Mouse (Mus musculus) neural tube, embryonic 14.5 days (tissue): ENCODE results near the gene Cela3b. TPM values are rescaled to one million over a fixed set of nuclear protein-coding genes. Genes with fewer than 3 reads are reported as not detected.
A peak's percentile ranks its signal among the peaks of the same experiment; 100 is the strongest.

Source experiments
- ATAC-seq: fragments of 200-750 bp; cut with Nextera tagmentation; 2 replicates; pipeline ENCODE4 v1.8.0; 2017; ENCODE audit warnings: low read depth, mild to moderate bottlenecking, moderate TSS enrichment, moderate library complexity
- H3K27ac ChIP-seq: fragments of 300-500 bp; sonication (generic); 2 replicates; pipeline ENCODE4 v1.5.1; 2014; ENCODE audit warnings: low read depth, mild to moderate bottlenecking, control low read depth, low read length, moderate library complexity, mixed read lengths
- H3K27me3 ChIP-seq: fragments of 300-500 bp; sonication (generic); 2 replicates; pipeline ENCODE4 v1.6.1; 2014; ENCODE audit warnings: low read length; ENCODE audit not compliant: control insufficient read depth, insufficient read depth
- H3K36me3 ChIP-seq: fragments of 300-500 bp; sonication (generic); 2 replicates; pipeline ENCODE4 v1.6.1; 2014; ENCODE audit warnings: low read length, mixed read lengths; ENCODE audit not compliant: control insufficient read depth, insufficient read depth
- H3K4me1 ChIP-seq: fragments of 300-500 bp; sonication (generic); 2 replicates; pipeline ENCODE4 v1.6.1; 2014; ENCODE audit warnings: low read length; ENCODE audit not compliant: control insufficient read depth, insufficient read depth
- H3K4me2 ChIP-seq: fragments of 300-500 bp; sonication (generic); 2 replicates; pipeline ENCODE4 v1.6.1; 2014; ENCODE audit warnings: mild to moderate bottlenecking, low read depth, low read length, control low read depth
- H3K4me3 ChIP-seq: fragments of 300-500 bp; sonication (generic); 2 replicates; pipeline ENCODE4 v1.5.1; 2014; ENCODE audit warnings: low read depth, low read length, control low read depth, mixed read lengths
- H3K9ac ChIP-seq: fragments of 300-500 bp; sonication (generic); replicated peaks from 2 replicates; pipeline ENCODE4 v1.6.1; 2014; ENCODE audit warnings: low read depth, mild to moderate bottlenecking, control low read depth, low read length, mixed read lengths
- H3K9me3 ChIP-seq: fragments of 300-500 bp; sonication (generic); 2 replicates; pipeline ENCODE4 v1.6.1; 2016; ENCODE audit warnings: low read length; ENCODE audit not compliant: control insufficient read depth
- WGBS: fragments of 180-500 bp; shearing (Covaris S2); extraction: QIAGEN DNeasy Blood & Tissue Kit; methylation state at CpG from one replicate; pipeline ENCODE4 v1.1.7; 2014; 5-methylcytosine and 5-hydroxymethylcytosine counted together
- polyA plus RNA-seq: library from polyadenylated mRNA; unstranded; fragments of >200 nt; fragmentation: Nextera tagmentation; extraction: Ambion mirVana; gene quantifications from 2 replicates; pipeline ENCODE4 v1.2.1, GENCODE M21; 2014

Cela3b gene
- polyA plus RNA-seq, 1 experiment from 2014 or later, result not detected

GRCm38 (mm10) chr4:137388059-137388794 lies 42.1 kb downstream of the Cela3b start:
- Histone ChIP-seq H3K27ac (peak overlapping the region; percentile 88), H3K4me1 (peaks cover 9% of the 10 kb centered on the region), H3K27me3 (no peaks in the 10 kb centered on the region), H3K4me3 (peak overlapping the region; percentile 57), H3K4me2 (peak overlapping the region; percentile 85), H3K9me3 (no peaks in the 10 kb centered on the region), H3K9ac (peak overlapping the region; percentile 70), H3K36me3 (no peaks in the 10 kb centered on the region)
- WGBS, result 2% methylated on average over 43 of the region's 46 CpGs
- ATAC-seq, result peak; percentile 96

DNA sequence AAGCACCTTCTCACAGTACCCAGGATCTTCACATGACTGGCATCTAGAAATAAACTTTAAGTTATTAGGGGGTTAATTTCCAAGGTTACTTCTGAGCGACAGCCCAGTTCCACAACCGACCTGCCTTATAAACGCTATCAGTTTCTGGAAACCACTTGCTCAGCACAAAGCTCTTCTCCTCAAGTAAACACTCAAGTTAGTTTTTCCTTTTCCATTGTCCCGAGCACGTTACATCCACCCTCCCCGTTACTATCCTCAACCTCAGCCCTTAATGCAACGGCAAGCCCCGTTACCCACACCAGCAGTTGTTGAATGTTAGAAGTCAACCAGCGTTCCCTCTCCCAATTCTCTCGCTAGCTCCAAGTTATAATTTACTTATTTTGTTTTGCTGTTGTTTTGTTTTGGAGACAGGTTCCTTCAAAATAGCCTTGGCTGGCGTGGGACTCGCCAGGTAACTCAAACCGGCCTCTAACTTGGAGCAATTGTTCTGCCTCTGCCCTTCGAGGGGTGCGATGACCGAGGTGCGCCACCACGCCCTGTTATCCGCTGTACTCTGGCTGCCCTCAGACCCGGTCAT lies 42.8 kb downstream of the Cela3b start:
- peak overlapping the region; percentile 70 for H3K9ac ChIP-seq
- H3K4me3 ChIP-seq, result peak overlapping the region; percentile 57
- ATAC-seq, result no peak
- H3K4me1 ChIP-seq, result peaks cover 9% of the 10 kb centered on the region
- no peaks in the 10 kb centered on the region for H3K36me3 ChIP-seq
- H3K4me2 ChIP-seq, result peak overlapping the region; percentile 85
- 1% methylated on average over 20 of the region's 20 CpGs for WGBS
- peak overlapping the region; percentile 88 for H3K27ac ChIP-seq
- H3K9me3 ChIP-seq, result no peaks in the 10 kb centered on the region
- no peaks in the 10 kb centered on the region for H3K27me3 ChIP-seq

GRCm38 (mm10) chr4:137380702-137381605 lies 49.4 kb downstream of the Cela3b start:
- H3K36me3 ChIP-seq, result no peaks in the 10 kb centered on the region
- 0 out of 2 replicates have a peak, but pooled peaks cover 3% of the 10 kb centered on the region for H3K4me1 ChIP-seq
- no peaks in the 10 kb centered on the region for H3K9me3 ChIP-seq
- no peak overlapping the region for H3K4me3 ChIP-seq
- H3K27me3 ChIP-seq, result no peaks in the 10 kb centered on the region
- no peak overlapping the region for H3K9ac ChIP-seq
- ATAC-seq, result no peak
- H3K27ac ChIP-seq, result no peak overlapping the region
- 33% methylated on average over 15 of the region's 16 CpGs for WGBS
- H3K4me2 ChIP-seq, result no peak overlapping the region

DNA sequence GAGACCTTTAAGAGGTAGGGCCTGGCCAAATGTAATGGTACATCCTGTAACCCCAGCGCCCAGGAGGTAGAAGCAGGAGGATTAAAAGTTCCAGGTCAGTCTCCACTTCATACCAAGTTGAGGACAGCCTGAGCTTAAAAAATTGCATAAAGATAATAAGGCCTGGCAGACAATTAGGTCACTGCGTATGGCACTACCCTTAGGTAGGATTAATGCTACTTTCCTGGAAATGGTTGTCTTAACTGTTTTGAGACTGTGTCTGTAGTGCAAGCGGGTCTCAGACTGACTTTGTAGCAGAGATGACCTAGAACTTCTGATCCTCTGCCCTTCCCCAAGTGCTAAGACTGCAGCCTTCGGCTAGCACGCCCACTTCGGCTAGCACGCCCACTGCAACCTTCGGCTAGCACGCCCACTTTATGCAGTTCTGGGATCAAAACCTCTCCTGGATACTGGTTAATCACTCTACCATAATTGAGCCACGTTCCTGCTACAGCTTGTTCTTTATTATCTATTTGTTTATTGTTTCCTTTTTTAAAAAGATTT lies 50.6 kb downstream of the Cela3b start:
- Histone ChIP-seq H3K4me3 (no peak overlapping the region), H3K4me1 (0 out of 2 replicates have a peak, but pooled peaks cover 3% of the 10 kb centered on the region), H3K27me3 (no peaks in the 10 kb centered on the region), H3K36me3 (no peaks in the 10 kb centered on the region), H3K9me3 (no peaks in the 10 kb centered on the region), H3K9ac (no peak overlapping the region), H3K27ac (no peak overlapping the region), H3K4me2 (no peak overlapping the region)
- WGBS, result 91% methylated on average over 10 of the region's 10 CpGs
- ATAC-seq, result no peak

GRCm38 (mm10) chr4:137379085-137379484 lies 51.3 kb downstream of the Cela3b start:
- no peak for ATAC-seq
- Histone ChIP-seq H3K9ac (no peak overlapping the region), H3K27me3 (no peaks in the 10 kb centered on the region), H3K36me3 (no peaks in the 10 kb centered on the region), H3K9me3 (no peaks in the 10 kb centered on the region), H3K4me2 (no peak overlapping the region), H3K27ac (no peak overlapping the region), H3K4me3 (no peak overlapping the region), H3K4me1 (0 out of 2 replicates have a peak, but pooled peaks cover 3% of the 10 kb centered on the region)
- WGBS, result 94% methylated on average over 3 of the region's 3 CpGs

GRCm38 (mm10) chr4:137377526-137378304 lies 52.6 kb downstream of the Cela3b start:
- 78% methylated on average over 4 of the region's 4 CpGs for WGBS
- Histone ChIP-seq H3K4me3 (no peak overlapping the region), H3K9ac (no peak overlapping the region), H3K4me1 (0 out of 2 replicates have a peak, but pooled peaks cover 3% of the 10 kb centered on the region), H3K27me3 (no peaks in the 10 kb centered on the region), H3K27ac (no peak overlapping the region), H3K36me3 (no peaks in the 10 kb centered on the region), H3K4me2 (no peak overlapping the region), H3K9me3 (no peaks in the 10 kb centered on the region)
- no peak for ATAC-seq

DNA sequence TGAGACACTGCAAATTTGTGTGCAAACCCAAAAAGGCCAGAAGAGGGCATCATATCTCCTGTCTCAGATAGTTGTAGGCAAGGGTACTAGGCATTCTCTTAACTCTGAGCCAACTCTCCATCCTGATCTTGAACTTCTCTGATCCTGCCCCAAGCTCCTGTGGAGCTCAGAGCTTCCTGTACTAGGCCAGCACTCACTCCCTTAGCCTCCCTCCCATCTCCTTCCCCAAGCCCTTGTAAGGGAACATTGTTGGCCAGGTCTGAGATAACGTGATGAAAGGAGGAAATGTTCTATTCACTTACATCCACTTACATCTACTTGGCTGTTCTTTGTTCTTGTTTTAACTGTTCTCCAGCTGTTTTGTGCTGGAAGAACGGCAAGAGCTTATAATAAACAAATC lies 53.6 kb downstream of the Cela3b start:
- Histone ChIP-seq H3K4me2 (no peak overlapping the region), H3K27me3 (no peaks in the 10 kb centered on the region), H3K27ac (no peak overlapping the region), H3K9ac (no peak overlapping the region), H3K4me3 (no peak overlapping the region), H3K36me3 (no peaks in the 10 kb centered on the region), H3K9me3 (no peaks in the 10 kb centered on the region), H3K4me1 (0 out of 2 replicates have a peak, but pooled peaks cover 3% of the 10 kb centered on the region)
- ATAC-seq, result no peak
- WGBS, result 64% methylated on average over 2 of the region's 2 CpGs
